ENCODE assay signal across 8 mouse cellular contexts in genomic region chr8:126422174-126422919, GRCm38 (mm10). TPM values are rescaled to one million over a fixed set of nuclear protein-coding genes. Genes with fewer than 3 reads are reported as not detected.
DNase-seq lines count a peak whose midpoint lies in the region; ATAC-seq and TF ChIP-seq lines count a peak whose summit lies in the region.

TSS of gene Coa6 (plus strand) at chr8:126422515.

- H3K9ac ChIP-seq in lung, postnatal 0 days (replicated peaks; ENCODE audit: low read depth) = peak within 1 kb of the TSS; percentile 63

- H3K4me1 ChIP-seq in hindbrain, embryonic 10.5 days (replicated peaks) = peaks cover 15% of the 10 kb centered on the region
- H3K4me1 ChIP-seq in lung, postnatal 0 days (ENCODE audit: insufficient read depth, low read depth, low read length) = peaks cover 6% of the 10 kb centered on the region; the same call in 1 of the 2 replicates

- H3K27me3 ChIP-seq in hindbrain, embryonic 10.5 days (ENCODE audit: insufficient read depth, poor library complexity, severe bottlenecking) = no peaks in the 10 kb centered on the region
- H3K27me3 ChIP-seq in lung, postnatal 0 days (replicated peaks; ENCODE audit: insufficient read depth, low read length) = no peaks in the 10 kb centered on the region

- peak; percentile 95 for ATAC-seq in frontal cortex, adult (ENCODE audit: low TSS enrichment)
- ATAC-seq in lung, postnatal 0 days = peak; percentile 99

- no peaks in the 10 kb centered on the region for H3K9me3 ChIP-seq in hindbrain, embryonic 10.5 days
- H3K9me3 ChIP-seq in lung, postnatal 0 days (ENCODE audit: low read length) = no peaks in the 10 kb centered on the region

- H3K36me3 ChIP-seq in hindbrain, embryonic 10.5 days = peaks cover 25% of the 10 kb centered on the region
- H3K36me3 ChIP-seq in lung, postnatal 0 days (ENCODE audit: insufficient read depth, low read length) = peaks cover 14% of the 10 kb centered on the region; the same call in 1 of the 2 replicates

- TF ChIP-seq EP300 in lung, postnatal 0 days (IDR thresholded peaks at IDR 0.05) = no peak; the same call in 1 of the 2 replicates

- DNase-seq in MN1 (ENCODE audit: low spot score) = peak; percentile 100
- peak; percentile 98 for DNase-seq in cerebellum, adult 9-10 months
- peak; percentile 97 for DNase-seq in hindbrain, embryonic 10.5 days (ENCODE audit: low spot score)
- peak; percentile 97 for DNase-seq in layer of hippocampus, adult 9-11 months
- peak; percentile 98 for DNase-seq in lung, postnatal 0 days (ENCODE audit: low spot score)
- peak; percentile 95 for DNase-seq in ovary, postnatal 14 days (ENCODE audit: low spot score)
- peak; percentile 99 for DNase-seq in thymus, postnatal 14 days

- H3K27ac ChIP-seq in hindbrain, embryonic 10.5 days = peak within 1 kb of the TSS; percentile 86
- H3K27ac ChIP-seq in lung, postnatal 0 days (ENCODE audit: low read length) = peak within 1 kb of the TSS; percentile 65

- peak within 1 kb of the TSS; percentile 76 for H3K4me3 ChIP-seq in hindbrain, embryonic 10.5 days
- H3K4me3 ChIP-seq in lung, postnatal 0 days (ENCODE audit: low read depth, low read length) = peak within 1 kb of the TSS; percentile 67

- no peak for TF ChIP-seq CTCF in lung, postnatal 0 days (IDR thresholded peaks at IDR 0.05)

- WGBS in hindbrain, embryonic 10.5 days = under 1% methylated on average over 61 of the region's 61 CpGs
- WGBS in lung, postnatal 0 days = under 1% methylated on average over 60 of the region's 61 CpGs

- H3K4me2 ChIP-seq in lung, postnatal 0 days (replicated peaks; ENCODE audit: low read depth, low read length) = peak within 1 kb of the TSS; percentile 76

RNA-seq across cellular contexts. Expression of gene Coa6, which starts in this region (rescaled TPM):
- 41.4 and 44.2 TPM in 2 replicates for polyA plus RNA-seq in hindbrain, embryonic 10.5 days (2016; fragmentation: Nextera tagmentation; extraction: Ambion mirVana)
- 53.4 and 53.5 TPM in 2 replicates for polyA plus RNA-seq in lung, postnatal 0 days (2015; fragmentation: Nextera tagmentation; extraction: Ambion mirVana)

Comparison
In these comparisons a context has a peak if more than half of its experiments do, and no peak if none do; other contexts are left out.
1. Peak in every context shown above with its lines: DNase-seq, ATAC-seq, H3K4me3 ChIP-seq and H3K27ac ChIP-seq.